Mouse (Mus musculus) neutrophil, adult 65 days (primary cell): ENCODE measurements around the gene S100a5. TPM values are rescaled to one million over a fixed set of nuclear protein-coding genes. Genes with fewer than 3 reads are reported as not detected.

ENCODE experiments used
- total RNA-seq: library from RNA; stranded (reverse); gene quantifications from 2 replicates; pipeline ENCODE4 v1.2.4, GENCODE M21; 2023

The S100a5 gene
- total RNA-seq, result 1.8 TPM in 1 of 2 replicates, not detected in the other

GRCm38 (mm10) chr3:90608223-90608622 is at the start of gene S100a5:
Gene S100a5, plus strand, starts transcription at chr3:90608523.

GRCm38 (mm10) chr3:90560008-90560628 is 48.2 kb upstream of the S100a5 start, which contains the start of gene S100a3:
Gene S100a3, plus strand, starts transcription at chr3:90560578.

GRCm38 (mm10) chr3:90589947-90590346 is 18.4 kb upstream of the S100a5 start, which contains the start of gene S100a2:
Gene S100a2, plus strand, starts transcription at chr3:90590247.

GRCm38 (mm10) chr3:90601486-90602110 is 6.7 kb upstream of the S100a5 start, which contains the start of gene Gm42674:
Gene Gm42674, plus strand, starts transcription at chr3:90601904.

DNA sequence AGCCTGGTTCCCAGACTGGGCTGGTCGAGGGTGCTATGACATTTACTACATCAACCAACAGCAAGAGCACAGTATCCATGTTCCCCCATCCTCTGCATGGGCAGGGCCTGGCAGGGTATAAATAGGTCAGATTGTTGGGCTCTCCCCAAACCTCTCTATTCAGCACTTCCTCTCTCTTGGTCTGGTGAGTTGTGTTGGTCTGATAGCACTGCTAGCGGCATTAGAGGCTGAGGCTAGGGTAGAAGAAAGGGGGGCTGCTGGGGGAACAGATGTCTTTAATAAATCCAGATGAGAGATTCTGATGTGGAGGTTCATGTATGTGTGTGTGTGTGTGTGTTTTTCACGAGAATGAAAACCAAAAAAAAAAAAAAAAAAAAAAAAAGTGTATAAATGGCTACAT is 4.7 kb upstream of the S100a5 start, which contains the start of gene S100a4:
Gene S100a4 (plus strand): TSS at position 149 of the 400 bp plus-strand sequence.

GRCm38 (mm10) chr3:90612728-90613291 is 4.5 kb downstream of the S100a5 start, which contains the start of gene S100a6:
Gene S100a6, plus strand, starts transcription at chr3:90612882.

GRCm38 (mm10) chr3:90653717-90654116 is 45.4 kb downstream of the S100a5 start, which contains the start of gene S100a7a:
Gene S100a7a, plus strand, starts transcription at chr3:90654017.

Other genes starting within 250 kb of the S100a5 start
- gene Slc27a3, start 218.6 kb upstream of the S100a5 start, total RNA-seq, result 0.50 and 0.76 TPM in 2 replicates
- gene Ints3, start 174.9 kb upstream of the S100a5 start, total RNA-seq, result 40.4 and 44.8 TPM in 2 replicates
- 0.69 TPM in 1 of 2 replicates, not detected in the other for gene Npr1, start 142.7 kb upstream of the S100a5 start, total RNA-seq
- gene Ilf2, start 132.4 kb upstream of the S100a5 start, total RNA-seq, result 56.3 and 69.0 TPM in 2 replicates
- 31.8 and 36.7 TPM in 2 replicates for gene Snapin, start 117.5 kb upstream of the S100a5 start, total RNA-seq
- 84.3 and 109 TPM in 2 replicates for gene Chtop, start 99.0 kb upstream of the S100a5 start, total RNA-seq
- gene S100a1, start 94.1 kb upstream of the S100a5 start, total RNA-seq, result 15.8 and 19.3 TPM in 2 replicates
- gene S100a13, start 94.1 kb upstream of the S100a5 start, total RNA-seq, result 35.7 and 46.4 TPM in 2 replicates
- not detected in 2 replicates for gene S100a14, start 81.7 kb upstream of the S100a5 start, total RNA-seq
- gene S100a16, start 71.3 kb upstream of the S100a5 start, total RNA-seq, result not detected in 2 replicates
- gene S100a3, start 47.9 kb upstream of the S100a5 start, total RNA-seq, result 7.2 and 9.0 TPM in 2 replicates
- 4.0 TPM in 1 of 2 replicates, not detected in the other for gene S100a2, start 18.3 kb upstream of the S100a5 start, total RNA-seq
- gene Gm42674, start 6.6 kb upstream of the S100a5 start, total RNA-seq, result not detected in 2 replicates
- gene S100a4, start 4.8 kb upstream of the S100a5 start, total RNA-seq, result 255 and 265 TPM in 2 replicates
- gene S100a6, start 4.4 kb downstream of the S100a5 start, total RNA-seq, result 1,586 and 1,659 TPM in 2 replicates
- 1.6 and 1.7 TPM in 2 replicates for gene S100a7a, start 45.5 kb downstream of the S100a5 start, total RNA-seq
- 28,077 and 51,899 TPM in 2 replicates for gene S100a8, start 60.5 kb downstream of the S100a5 start, total RNA-seq
- gene S100a9, start 87.2 kb downstream of the S100a5 start, total RNA-seq, result 41,670 and 63,036 TPM in 2 replicates
- gene Pglyrp4, start 118.4 kb downstream of the S100a5 start, total RNA-seq, result 1.2 and 1.7 TPM in 2 replicates
- gene Gm5849, start 169.4 kb downstream of the S100a5 start, total RNA-seq, result not detected in 2 replicates